Mouse (Mus musculus): Measurements from ENCODE around the gene Dusp6.

DNA sequence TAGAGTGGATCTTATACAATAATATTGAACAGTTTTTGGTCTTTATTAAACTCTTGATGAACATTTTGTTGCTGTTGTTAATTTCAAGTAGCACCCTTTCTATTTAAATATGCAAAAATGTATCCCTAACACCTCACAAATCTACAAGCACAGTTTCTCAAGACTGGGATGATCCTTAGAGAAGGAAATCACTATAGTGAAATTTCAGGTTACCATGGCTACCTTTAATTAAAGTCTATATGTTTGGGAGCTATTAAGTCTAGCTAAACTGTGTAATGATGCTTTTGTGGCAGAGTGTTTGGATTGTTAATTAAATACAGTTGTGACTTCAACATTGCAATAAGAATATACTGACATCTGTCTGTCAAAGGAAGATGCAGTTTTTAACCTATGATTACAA lies 54.0 kb downstream of the Dusp6 start:
- TF ChIP-seq CTCF (IDR thresholded peaks at IDR 0.05; ENCODE audit: extremely low read depth, insufficient read depth, insufficient read length, insufficient replicate concordance) (no peak), POLR2A (IDR thresholded peaks at IDR 0.05; ENCODE audit: low read depth, low read length) (no peak)
